Mouse (Mus musculus): Measurements from ENCODE around the gene Plppr2. TPM values are rescaled to one million over a fixed set of nuclear protein-coding genes. Genes with fewer than 3 reads are reported as not detected.

Plppr2 gene
- polyA plus RNA-seq, 1 experiment from 2014 or later = 5.3 TPM

DNA sequence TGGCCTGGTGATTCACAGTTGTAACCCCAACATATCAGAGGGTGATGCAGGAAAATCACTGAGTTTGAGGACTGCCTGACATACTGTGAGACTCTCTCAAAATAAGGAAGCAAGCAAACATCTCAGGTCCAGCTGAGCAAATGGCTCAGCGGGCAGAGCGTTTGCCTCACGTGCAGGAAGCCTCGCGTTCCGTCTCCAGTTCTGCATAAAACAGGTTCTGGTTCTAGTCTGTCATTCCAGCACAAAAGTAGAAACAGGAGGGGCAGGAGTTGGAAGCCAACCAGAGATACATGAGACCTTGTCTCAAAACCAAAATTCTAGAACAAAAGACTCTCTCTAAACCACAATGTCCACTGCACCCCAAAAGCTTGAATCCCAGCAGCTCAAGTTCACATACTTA lies 10.0 kb upstream of the Plppr2 start:
- H3K27ac ChIP-seq (ENCODE audit: low read depth, low read length) = peak overlapping the region; percentile 54
- H3K4me2 ChIP-seq = peak overlapping the region; percentile 85
- 1% methylated on average over 6 of the region's 6 CpGs for WGBS (ENCODE audit: insufficient replicate concordance)
- no peaks in the 10 kb centered on the region for H3K9me3 ChIP-seq (replicated peaks; ENCODE audit: control insufficient read depth, low read length)
- no peaks in the 10 kb centered on the region for H3K27me3 ChIP-seq (ENCODE audit: control insufficient read depth, insufficient read depth, low read length)
- H3K4me3 ChIP-seq (ENCODE audit: low read depth, low read length) = peak overlapping the region; percentile 60
- no peak for ATAC-seq (replicated peaks; ENCODE audit: insufficient number of reproducible peaks, low FRiP score, low TSS enrichment)
- H3K4me1 ChIP-seq (ENCODE audit: control insufficient read depth, insufficient read depth, low read length) = peaks cover 23% of the 10 kb centered on the region
- peak overlapping the region; percentile 77 for H3K9ac ChIP-seq (ENCODE audit: low read depth, low read length)
- H3K36me3 ChIP-seq (ENCODE audit: control insufficient read depth, insufficient read depth, low read length) = no peaks in the 10 kb centered on the region

GRCm38 (mm10) chr9:21927208-21927753 lies 9.6 kb upstream of the Plppr2 start, which contains the start of the genes Ccdc159 and Tmem205:
Ccdc159 (plus strand) TSS chr9:21927471.
Tmem205 (minus strand) TSS chr9:21927556.
- Histone ChIP-seq H3K27me3 (ENCODE audit: control insufficient read depth, insufficient read depth, low read length) (no peaks in the 10 kb centered on the region), H3K27ac (ENCODE audit: low read depth, low read length) (peak within 1 kb of the TSS; percentile 54), H3K9me3 (replicated peaks; ENCODE audit: control insufficient read depth, low read length) (no peaks in the 10 kb centered on the region), H3K9ac (ENCODE audit: low read depth, low read length) (peak within 1 kb of the TSS; percentile 77), H3K36me3 (ENCODE audit: control insufficient read depth, insufficient read depth, low read length) (no peaks in the 10 kb centered on the region), H3K4me2 (peak within 1 kb of the TSS; percentile 85), H3K4me1 (ENCODE audit: control insufficient read depth, insufficient read depth, low read length) (peaks cover 23% of the 10 kb centered on the region), H3K4me3 (ENCODE audit: low read depth, low read length) (peak within 1 kb of the TSS; percentile 60)
- WGBS (ENCODE audit: insufficient replicate concordance) = under 1% methylated on average over 28 of the region's 28 CpGs
- ATAC-seq (replicated peaks; ENCODE audit: insufficient number of reproducible peaks, low FRiP score, low TSS enrichment) = peak; percentile 90

DNA sequence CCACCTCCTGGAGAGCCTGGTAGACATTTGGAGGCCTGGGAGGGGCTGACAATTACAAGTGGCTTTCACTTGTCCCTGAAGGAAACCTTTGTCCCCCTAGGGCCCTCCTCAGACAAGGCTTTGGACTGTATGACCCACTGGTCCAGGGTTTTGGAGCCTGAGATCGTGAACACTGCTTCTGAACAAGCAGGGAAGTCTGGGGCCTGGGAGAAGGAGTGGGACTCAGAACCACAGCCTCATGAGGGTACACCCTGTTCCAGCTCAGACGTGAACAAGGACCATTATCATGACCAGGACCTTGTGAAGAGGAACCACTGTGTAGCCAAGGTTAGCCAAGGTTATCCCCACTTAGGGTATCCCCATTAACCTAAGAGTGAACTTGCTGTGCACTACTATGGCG lies 7.6 kb upstream of the Plppr2 start:
- no peaks in the 10 kb centered on the region for H3K27me3 ChIP-seq (ENCODE audit: control insufficient read depth, insufficient read depth, low read length)
- no peaks in the 10 kb centered on the region for H3K9me3 ChIP-seq (replicated peaks; ENCODE audit: control insufficient read depth, low read length)
- H3K27ac ChIP-seq (ENCODE audit: low read depth, low read length) = no peak overlapping the region
- WGBS (ENCODE audit: insufficient replicate concordance) = 71% methylated on average over 3 of the region's 3 CpGs
- no peak overlapping the region for H3K9ac ChIP-seq (ENCODE audit: low read depth, low read length)
- no peak for ATAC-seq (replicated peaks; ENCODE audit: insufficient number of reproducible peaks, low FRiP score, low TSS enrichment)
- H3K4me1 ChIP-seq (ENCODE audit: control insufficient read depth, insufficient read depth, low read length) = peaks cover 14% of the 10 kb centered on the region
- no peaks in the 10 kb centered on the region for H3K36me3 ChIP-seq (ENCODE audit: control insufficient read depth, insufficient read depth, low read length)
- no peak overlapping the region for H3K4me3 ChIP-seq (ENCODE audit: low read depth, low read length)
- H3K4me2 ChIP-seq = no peak overlapping the region

DNA sequence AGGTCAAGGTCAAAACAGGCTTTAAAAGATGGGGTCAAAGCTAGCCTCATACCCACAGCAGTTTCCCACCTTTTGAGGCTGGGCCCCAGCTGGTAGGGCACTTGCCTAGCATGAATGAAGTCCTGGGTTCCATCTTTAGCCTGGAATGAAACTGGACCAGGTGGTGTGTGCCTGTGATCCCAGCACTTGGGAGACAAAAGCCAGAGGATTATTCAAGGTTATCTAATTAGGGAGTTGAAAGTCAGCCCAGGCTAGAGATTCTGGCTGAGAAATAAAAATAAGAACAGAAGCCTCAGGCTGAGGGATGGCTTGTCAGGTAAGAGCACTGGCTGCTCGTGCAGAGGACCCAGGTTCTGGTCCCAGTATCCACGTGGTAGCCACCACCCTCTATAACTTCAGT lies 4.8 kb upstream of the Plppr2 start:
- Histone ChIP-seq H3K9ac (ENCODE audit: low read depth, low read length) (no peak overlapping the region), H3K9me3 (replicated peaks; ENCODE audit: control insufficient read depth, low read length) (no peaks in the 10 kb centered on the region), H3K4me1 (ENCODE audit: control insufficient read depth, insufficient read depth, low read length) (0 out of 2 replicates have a peak, but pooled peaks cover 3% of the 10 kb centered on the region), H3K27ac (ENCODE audit: low read depth, low read length) (no peak overlapping the region), H3K27me3 (ENCODE audit: control insufficient read depth, insufficient read depth, low read length) (no peaks in the 10 kb centered on the region), H3K36me3 (ENCODE audit: control insufficient read depth, insufficient read depth, low read length) (no peaks in the 10 kb centered on the region), H3K4me2 (no peak overlapping the region), H3K4me3 (ENCODE audit: low read depth, low read length) (no peak overlapping the region)
- WGBS (ENCODE audit: insufficient replicate concordance) = 55% methylated on average over 2 of the region's 2 CpGs
- no peak for ATAC-seq (replicated peaks; ENCODE audit: insufficient number of reproducible peaks, low FRiP score, low TSS enrichment)

GRCm38 (mm10) chr9:21932445-21933137 lies 4.2 kb upstream of the Plppr2 start:
- Histone ChIP-seq H3K4me3 (ENCODE audit: low read depth, low read length) (no peak overlapping the region), H3K9me3 (replicated peaks; ENCODE audit: control insufficient read depth, low read length) (no peaks in the 10 kb centered on the region), H3K27me3 (ENCODE audit: control insufficient read depth, insufficient read depth, low read length) (no peaks in the 10 kb centered on the region), H3K36me3 (ENCODE audit: control insufficient read depth, insufficient read depth, low read length) (no peaks in the 10 kb centered on the region), H3K9ac (ENCODE audit: low read depth, low read length) (no peak overlapping the region), H3K27ac (ENCODE audit: low read depth, low read length) (no peak overlapping the region), H3K4me1 (ENCODE audit: control insufficient read depth, insufficient read depth, low read length) (0 out of 2 replicates have a peak, but pooled peaks cover 6% of the 10 kb centered on the region), H3K4me2 (no peak overlapping the region)
- ATAC-seq (replicated peaks; ENCODE audit: insufficient number of reproducible peaks, low FRiP score, low TSS enrichment) = no peak
- 57% methylated on average over 12 of the region's 12 CpGs for WGBS (ENCODE audit: insufficient replicate concordance)

- H3K4me1 ChIP-seq (ENCODE audit: control insufficient read depth, insufficient read depth, low read length) = 0 out of 2 replicates have a peak, but pooled peaks cover 6% of the 10 kb centered on the region
- no peak overlapping the region for H3K27ac ChIP-seq (ENCODE audit: low read depth, low read length)
- H3K36me3 ChIP-seq (ENCODE audit: control insufficient read depth, insufficient read depth, low read length) = no peaks in the 10 kb centered on the region
- no peaks in the 10 kb centered on the region for H3K27me3 ChIP-seq (ENCODE audit: control insufficient read depth, insufficient read depth, low read length)
- 81% methylated on average over 12 of the region's 12 CpGs for WGBS (ENCODE audit: insufficient replicate concordance)
- no peak overlapping the region for H3K9ac ChIP-seq (ENCODE audit: low read depth, low read length)
- no peak for ATAC-seq (replicated peaks; ENCODE audit: insufficient number of reproducible peaks, low FRiP score, low TSS enrichment)
- no peaks in the 10 kb centered on the region for H3K9me3 ChIP-seq (replicated peaks; ENCODE audit: control insufficient read depth, low read length)
- no peak overlapping the region for H3K4me3 ChIP-seq (ENCODE audit: low read depth, low read length)
- H3K4me2 ChIP-seq = no peak overlapping the region
Observed at GRCm38 (mm10) chr9:21934021-21934420, 2.8 kb upstream of the Plppr2 start.

DNA sequence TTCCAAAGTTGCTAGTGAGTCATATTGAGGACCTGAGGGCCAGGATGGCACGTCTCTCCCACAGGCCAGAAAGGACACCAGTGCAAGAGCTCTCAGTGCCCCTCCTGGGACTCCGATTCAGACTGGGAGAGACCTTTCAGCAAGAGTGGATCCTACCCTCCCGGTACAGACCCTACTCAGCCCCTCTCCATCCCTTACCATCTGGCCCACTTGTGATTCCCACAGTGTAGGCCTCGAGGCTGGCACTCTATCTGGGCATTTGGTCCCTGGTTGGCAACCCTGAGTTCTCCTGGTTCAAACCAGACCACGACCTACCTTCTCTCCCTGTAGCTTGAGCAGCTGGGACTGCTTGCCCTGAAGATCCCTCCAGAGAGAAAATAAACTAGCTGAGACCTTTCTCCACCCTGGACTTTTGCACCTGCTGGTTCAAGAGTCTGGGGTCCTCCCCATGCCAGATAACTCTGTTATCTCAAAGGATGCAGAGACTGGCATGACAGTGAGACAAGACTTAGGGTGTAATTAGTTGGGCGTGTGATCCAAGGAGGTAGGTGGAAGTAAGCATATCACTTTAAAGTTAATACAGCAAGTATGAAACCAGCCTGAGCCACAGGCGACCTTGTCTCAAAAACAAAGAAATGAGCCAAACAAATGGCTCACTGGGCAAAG lies 1.2 kb upstream of the Plppr2 start:
- Histone ChIP-seq H3K36me3 (ENCODE audit: control insufficient read depth, insufficient read depth, low read length) (no peaks in the 10 kb centered on the region), H3K4me2 (no peak overlapping the region), H3K4me1 (ENCODE audit: control insufficient read depth, insufficient read depth, low read length) (0 out of 2 replicates have a peak, but pooled peaks cover 6% of the 10 kb centered on the region), H3K9ac (ENCODE audit: low read depth, low read length) (no peak overlapping the region), H3K9me3 (replicated peaks; ENCODE audit: control insufficient read depth, low read length) (no peaks in the 10 kb centered on the region), H3K4me3 (ENCODE audit: low read depth, low read length) (no peak overlapping the region), H3K27ac (ENCODE audit: low read depth, low read length) (no peak overlapping the region), H3K27me3 (ENCODE audit: control insufficient read depth, insufficient read depth, low read length) (no peaks in the 10 kb centered on the region)
- WGBS (ENCODE audit: insufficient replicate concordance) = 71% methylated on average over 7 of the region's 7 CpGs
- ATAC-seq (replicated peaks; ENCODE audit: insufficient number of reproducible peaks, low FRiP score, low TSS enrichment) = no peak

GRCm38 (mm10) chr9:21937711-21938175 lies 910 bp downstream of the Plppr2 start:
- H3K4me2 ChIP-seq = peak overlapping the region; percentile 84
- ATAC-seq (replicated peaks; ENCODE audit: insufficient number of reproducible peaks, low FRiP score, low TSS enrichment) = no peak
- H3K4me3 ChIP-seq (ENCODE audit: low read depth, low read length) = no peak overlapping the region; the same call in 1 of the 2 replicates
- no peaks in the 10 kb centered on the region for H3K9me3 ChIP-seq (replicated peaks; ENCODE audit: control insufficient read depth, low read length)
- no peaks in the 10 kb centered on the region for H3K36me3 ChIP-seq (ENCODE audit: control insufficient read depth, insufficient read depth, low read length)
- no peak overlapping the region for H3K9ac ChIP-seq (ENCODE audit: low read depth, low read length)
- no peak overlapping the region for H3K27ac ChIP-seq (ENCODE audit: low read depth, low read length)
- WGBS (ENCODE audit: insufficient replicate concordance) = 81% methylated on average over 4 of the region's 4 CpGs
- H3K4me1 ChIP-seq (ENCODE audit: control insufficient read depth, insufficient read depth, low read length) = 0 out of 2 replicates have a peak, but pooled peaks cover 3% of the 10 kb centered on the region
- no peaks in the 10 kb centered on the region for H3K27me3 ChIP-seq (ENCODE audit: control insufficient read depth, insufficient read depth, low read length)

All from heart, embryonic 11.5 days (tissue).